Mouse (Mus musculus): Measurements from ENCODE around the gene Slc17a7.
A peak's percentile ranks its signal among the peaks of the same experiment; 100 is the strongest.
"Not testable (repeated sequence)": the region's sequence is repeated elsewhere in the genome, so short reads cannot be mapped to it uniquely, and the experiment has no call there.

Gene Slc17a7

DNA sequence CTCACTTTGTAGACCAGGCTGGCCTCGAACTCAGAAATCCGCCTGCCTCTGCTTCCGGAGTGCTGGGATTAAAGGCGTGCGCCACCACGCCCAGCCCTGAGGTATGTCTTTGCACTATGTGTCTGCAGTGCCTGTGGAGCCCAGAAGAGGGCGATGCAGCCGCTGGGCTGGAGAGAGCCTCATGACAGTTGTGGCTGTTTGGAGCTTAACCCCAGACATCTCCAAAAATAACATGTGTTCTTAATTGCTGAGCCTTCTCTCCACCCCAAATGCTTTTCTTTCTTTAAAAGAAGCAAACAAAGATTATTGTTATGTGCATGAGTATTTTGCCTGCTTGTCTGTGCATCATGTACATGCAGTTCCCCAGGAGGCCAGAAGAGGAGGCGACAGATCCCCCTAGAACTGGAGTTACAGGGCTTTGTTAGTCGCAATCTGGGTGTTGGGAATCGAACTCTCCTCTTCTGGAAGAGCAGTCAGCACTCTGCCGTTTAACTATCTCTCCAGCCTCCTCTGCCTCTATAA lies 8.7 kb upstream of the Slc17a7 start:
- DNase-seq = peak; percentile 61

DNA sequence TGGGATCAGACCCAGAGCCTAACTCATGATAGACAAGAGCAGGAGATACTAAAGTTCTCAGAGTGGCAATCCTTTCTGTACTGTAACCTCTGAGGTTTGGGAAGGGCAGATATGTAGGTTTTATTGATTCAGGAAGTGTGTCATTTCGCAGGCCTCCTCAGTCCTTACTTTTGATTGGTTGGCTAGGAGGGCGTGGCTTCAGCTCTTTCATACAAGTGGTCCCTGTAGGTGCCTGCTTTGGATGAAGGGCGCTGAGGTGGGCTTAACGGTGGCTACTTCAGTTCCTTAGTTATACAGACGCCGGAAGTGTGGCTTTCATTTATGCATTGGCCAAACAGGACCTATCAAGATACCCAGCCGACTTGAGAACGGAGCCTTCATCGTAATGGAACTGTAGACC lies 8.2 kb upstream of the Slc17a7 start:
- no peak for DNase-seq

DNA sequence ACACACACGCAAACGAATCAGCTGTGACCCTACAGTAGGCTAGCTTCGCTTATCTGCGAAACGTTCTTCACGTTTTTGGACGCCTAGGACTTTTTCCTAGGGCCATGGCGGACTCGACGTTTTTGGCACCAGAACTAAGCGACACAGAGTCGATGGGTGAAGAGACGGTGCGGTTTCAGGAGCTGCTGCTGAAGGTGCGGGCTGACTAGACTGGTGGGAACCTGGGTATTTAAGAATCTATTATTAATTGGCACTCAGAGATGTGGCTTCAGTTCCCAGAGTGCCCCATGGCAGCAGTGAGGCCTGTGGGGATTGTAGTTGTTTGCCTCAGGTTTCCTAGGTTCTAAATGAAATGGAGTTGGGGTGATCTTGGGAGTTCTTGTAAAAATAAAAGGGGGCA lies 7.5 kb upstream of the Slc17a7 start:
- DNase-seq = no peak

DNA sequence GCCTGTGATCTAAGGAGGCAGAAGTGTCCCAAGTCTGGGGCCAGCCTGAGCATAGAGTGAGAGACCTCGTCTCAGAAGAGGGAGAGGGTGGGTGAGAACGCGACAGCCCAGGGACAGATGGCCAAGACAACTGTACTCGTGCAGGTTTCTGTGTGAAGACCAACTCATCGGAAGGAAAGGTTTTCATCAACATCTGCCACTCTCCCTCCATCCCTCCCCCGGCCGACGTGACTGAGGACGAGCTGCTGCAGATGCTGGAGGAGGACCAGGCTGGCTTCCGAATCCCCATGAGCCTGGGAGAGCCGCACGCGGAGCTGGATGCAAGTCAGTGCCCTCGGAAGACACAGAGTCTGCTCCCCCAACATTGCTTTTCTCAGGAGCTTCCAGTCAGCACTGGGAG lies 6.3 kb upstream of the Slc17a7 start:
- DNase-seq = no peak

DNA sequence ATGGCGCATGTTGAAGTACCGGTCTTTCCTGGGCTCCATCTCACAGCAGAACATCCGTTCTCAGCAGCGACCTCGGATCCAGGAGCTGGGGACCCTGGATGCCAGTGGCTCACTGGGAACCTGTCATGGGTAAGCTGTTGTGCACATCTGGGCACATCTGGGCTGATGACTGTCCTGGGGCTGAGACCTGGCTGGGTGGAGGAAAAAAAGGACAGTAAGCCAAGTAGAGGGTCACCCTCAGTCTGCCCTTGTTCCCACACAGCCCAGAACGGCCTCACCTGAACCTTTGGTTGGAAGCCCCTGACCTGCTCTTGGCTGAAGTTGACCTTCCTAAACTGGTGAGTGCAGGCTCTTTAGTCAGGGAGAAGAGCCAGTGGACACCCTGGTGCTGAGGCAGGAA lies 4.8 kb upstream of the Slc17a7 start:
- no peak for DNase-seq

DNA sequence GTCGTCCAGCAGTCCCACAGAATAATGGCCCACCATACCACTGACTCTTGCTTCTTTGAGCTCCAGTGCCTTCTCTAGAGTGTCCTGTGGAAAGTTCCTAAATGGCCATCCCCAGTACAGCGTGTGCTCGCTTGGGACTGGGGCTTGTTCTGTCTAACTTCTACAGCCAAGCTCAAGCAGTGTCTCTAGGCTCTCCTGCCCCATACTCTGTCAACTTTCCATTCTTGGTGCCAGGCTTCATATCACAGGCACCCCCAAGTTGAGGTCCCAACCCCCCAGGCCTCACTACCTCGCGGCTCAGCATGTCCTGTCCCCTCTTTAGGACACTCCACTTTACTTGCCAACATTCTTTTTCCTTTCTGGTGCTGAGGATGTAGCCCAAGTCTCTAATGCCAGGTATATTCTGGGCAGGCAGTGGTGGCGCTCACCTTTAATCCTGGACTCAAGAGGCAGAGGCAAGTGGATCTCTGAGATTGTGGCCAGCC lies 3.4 kb upstream of the Slc17a7 start:
- DNase-seq = no peak

DNA sequence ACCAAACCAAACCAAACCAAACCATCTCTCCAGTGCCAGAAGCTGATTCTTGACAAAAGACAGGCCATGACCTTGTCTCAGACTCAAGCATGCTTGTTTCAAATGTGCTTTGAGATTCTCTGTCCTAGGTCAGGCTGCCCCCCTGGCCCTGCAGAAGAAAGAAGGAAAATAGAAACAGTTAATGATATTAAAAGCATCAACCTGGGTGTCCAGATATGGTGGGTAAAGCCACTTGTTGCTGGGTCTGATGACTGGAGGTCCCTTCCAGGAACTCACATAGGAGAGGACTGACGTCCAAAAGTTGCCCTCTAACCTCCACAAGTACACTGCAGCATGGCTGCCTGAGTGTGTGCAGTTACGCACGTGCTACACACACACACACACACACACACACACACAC lies 2.9 kb upstream of the Slc17a7 start:
- no peak for DNase-seq

DNA sequence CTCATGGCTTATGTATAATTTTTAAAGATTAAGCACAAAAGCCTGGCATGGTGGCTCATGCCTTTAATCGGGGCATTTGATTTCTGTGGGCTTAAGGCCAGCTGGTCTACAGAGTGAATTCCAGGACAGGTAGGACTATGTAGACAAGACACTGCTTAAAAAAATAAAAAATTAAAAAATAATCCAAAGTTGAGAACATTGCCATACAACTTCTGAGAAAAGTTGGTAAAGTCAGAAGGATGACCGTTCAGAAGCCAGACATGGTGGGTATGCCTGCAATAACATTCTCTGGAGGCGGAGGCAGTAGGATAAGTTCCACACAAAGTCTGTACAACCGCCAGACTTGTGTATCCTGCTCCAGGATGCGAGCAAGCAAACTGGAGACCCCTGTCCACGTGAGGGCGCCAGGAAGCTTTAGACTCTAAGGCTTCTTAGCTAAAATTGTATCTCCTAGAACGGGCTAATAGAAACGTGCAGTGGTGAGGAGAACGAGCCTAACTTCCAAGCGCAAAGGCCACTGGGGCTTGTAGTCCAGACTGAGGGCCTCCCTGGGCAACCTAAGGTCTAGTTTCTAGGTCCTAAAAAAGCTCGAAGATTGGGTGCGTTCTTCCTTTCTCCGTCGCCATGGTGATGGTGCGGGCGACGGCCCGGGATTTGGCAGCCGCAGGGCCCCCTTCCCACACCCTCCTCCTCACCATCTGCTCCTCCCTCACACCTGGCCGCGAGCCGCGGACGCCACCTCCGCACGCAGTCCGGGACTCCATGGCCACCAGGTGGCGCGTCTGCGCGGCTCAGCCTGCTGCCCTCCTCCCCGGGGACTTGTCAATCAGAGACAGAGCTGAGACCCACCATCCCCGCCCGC lies 1.9 kb upstream of the Slc17a7 start:
- DNase-seq = peak; percentile 97

DNA sequence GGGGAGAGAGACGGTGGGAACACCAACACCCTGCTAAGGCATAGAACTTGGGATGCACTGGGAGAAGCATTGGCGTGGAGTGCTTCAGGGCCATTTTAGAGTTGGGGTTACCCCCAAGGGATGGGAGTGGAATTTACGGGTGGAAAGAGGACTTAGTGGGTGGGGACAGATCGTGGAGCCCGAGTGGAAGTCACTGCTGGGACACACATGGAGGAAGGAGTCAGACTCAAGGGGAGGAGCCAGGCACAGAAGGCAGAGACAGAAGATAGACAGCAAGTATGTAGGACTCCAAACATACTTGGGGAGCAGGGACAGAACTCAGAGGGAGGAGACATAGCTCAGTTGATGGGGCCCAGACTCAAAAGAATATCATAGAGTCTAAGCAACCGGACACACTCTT lies 1.2 kb upstream of the Slc17a7 start:
- DNase-seq = peak; percentile 4

DNA sequence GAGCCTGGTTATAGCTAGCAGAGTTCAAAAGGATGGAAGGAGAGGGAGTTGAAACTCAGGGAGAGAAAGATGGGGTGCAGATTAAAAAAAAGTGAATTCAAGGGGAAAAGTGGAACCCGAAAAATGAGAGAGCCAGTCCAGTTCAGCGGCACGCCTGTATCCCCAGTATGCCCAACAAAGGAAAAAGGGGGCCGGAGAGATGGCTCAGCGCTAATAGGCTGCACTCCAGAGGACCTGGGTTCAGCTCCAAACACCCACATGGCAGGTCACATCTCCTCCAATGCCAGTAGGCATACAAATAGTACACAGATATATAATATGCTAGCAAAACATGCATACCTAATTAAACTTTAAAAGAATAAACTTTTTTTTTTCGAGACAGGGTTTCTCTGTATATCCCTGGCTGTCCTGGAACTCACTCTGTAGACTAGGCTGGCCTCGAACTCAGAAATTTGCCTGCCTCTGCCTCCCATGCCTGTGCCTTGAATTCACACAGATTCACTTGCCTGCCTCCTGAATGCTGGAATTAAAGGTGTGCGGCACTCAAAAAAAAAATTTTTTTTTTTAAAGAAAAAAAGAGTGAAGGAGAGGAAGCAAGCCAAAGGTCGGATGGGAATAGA lies 643 bp upstream of the Slc17a7 start:
- peak; percentile 5 for DNase-seq

DNA sequence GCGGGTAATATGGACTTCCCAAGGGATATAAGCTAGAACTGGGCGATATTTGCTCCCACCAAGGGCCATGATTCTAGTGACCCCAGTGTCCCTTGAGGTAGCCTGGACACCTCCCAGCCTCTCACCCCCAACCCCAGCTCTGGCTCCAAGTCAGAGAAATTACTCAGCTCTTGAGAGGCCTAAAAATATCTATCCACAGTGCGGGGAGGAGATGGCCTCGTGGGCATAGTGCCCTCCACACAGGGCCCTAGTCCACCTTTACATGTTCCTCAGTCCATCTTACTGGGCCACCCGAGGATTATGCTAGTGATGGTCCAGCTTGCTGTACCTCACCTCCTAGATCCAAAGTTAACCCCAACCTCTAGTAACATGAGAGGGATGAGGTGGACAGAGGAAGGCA lies 1.1 kb downstream of the Slc17a7 start:
- peak; percentile 18 for DNase-seq

DNA sequence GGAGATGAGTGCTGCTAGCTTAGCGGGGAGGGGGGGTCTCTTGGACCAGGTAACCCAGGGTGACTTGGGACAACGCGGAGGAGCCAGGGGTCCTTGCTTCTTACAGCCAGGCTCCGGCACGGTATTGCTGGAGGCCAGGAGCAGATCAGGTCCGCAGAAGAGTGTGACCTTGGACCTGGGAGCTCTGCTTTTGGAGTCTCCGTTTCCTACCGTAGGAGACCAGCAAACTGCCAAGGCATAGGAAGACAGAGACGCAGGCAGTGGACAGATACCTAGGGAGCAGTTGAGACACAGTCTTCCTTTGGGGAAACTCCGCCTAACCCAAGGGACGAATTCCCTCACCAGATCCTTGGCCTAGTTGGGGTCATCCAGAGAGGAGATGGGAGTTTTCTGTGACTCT lies 2.0 kb downstream of the Slc17a7 start:
- DNase-seq = peak; percentile 5

DNA sequence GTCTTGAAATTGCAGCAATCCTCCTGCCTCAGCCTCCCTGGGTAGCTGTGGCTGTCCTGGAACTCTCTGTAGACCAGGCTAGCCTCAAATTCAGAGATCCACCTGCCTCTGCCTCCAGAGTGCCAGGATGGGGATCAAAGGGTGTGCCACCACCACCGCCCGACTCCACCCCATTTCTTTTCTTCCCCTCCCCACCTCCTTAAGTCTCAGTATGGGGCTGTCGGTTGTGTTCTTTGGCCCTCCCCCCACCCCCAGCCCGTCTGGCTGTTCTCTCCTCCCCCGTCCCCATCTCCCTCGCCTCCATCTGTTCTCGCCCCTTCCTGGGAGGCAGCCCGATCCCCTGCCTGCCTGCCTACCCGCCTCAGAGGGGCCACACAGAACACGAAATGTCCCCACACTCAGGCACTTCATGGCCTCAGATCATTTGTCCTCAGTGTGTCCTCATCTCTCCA lies 3.2 kb downstream of the Slc17a7 start:
- peak; percentile 61 for DNase-seq

DNA sequence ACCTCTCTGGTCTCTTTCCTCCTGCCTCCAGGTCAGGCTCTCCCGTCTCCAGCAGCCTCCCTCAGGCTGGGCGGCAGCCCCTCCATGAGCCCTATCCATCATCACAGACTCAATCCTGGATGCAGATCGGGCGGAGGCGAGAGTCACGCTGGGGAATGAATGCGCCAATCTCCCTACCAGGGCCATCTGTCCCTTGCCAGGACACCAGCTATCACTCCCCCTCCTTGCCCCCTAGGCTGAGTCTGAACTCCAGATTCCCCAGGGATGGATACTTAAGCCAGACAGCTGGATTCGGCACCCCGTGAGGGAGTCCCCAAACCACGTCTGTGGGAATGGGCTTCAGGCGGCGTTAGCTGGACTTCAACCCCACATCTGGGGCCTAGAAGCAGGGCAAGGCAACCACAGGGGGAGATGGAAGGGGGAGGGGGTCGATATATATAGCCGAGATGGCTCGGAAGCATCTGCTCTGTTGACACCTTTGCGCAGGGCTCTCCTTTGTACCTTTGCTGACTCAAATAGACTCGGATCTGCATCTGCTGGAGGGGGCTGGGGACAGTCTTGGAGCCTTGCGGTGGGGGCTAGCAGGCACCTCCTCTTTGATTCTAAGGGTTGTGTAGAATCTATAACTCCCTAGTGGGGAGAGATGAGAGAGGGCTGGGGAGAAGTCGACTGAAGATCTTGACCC lies 4.2 kb downstream of the Slc17a7 start:
- peak; percentile 53 for DNase-seq

DNA sequence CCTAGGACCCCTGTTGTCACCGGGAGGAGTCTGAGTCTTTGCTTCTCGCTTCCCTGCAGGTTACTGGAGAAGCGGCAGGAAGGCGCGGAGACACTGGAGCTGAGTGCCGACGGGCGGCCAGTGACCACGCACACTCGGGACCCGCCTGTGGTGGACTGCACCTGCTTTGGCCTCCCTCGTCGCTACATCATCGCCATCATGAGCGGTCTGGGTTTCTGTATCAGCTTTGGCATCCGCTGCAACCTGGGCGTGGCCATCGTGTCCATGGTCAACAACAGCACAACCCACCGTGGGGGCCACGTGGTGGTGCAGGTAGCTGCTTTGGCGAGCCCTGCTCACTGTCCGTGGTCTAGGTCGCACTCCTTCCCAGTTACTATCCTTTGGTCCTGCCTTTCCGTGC lies 4.9 kb downstream of the Slc17a7 start:
- DNase-seq = peak; percentile 10

DNA sequence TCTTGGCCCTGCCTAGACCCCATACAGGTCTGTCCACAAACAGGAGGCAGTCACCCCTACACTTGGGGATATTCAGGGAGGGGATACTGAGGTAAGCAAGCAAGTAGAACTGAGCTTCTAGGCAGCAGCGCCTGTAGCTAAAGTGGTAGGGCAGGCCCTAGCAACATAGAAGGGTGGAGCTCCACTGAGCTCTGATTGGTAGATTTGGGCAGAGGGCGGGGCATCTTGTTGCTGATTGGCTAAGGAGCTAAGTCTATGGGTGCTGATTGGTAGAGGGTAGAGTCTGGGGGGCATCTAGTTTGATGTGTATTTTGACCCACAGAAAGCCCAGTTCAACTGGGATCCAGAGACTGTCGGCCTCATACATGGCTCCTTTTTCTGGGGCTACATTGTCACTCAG lies 5.7 kb downstream of the Slc17a7 start:
- peak; percentile 53 for DNase-seq

DNA sequence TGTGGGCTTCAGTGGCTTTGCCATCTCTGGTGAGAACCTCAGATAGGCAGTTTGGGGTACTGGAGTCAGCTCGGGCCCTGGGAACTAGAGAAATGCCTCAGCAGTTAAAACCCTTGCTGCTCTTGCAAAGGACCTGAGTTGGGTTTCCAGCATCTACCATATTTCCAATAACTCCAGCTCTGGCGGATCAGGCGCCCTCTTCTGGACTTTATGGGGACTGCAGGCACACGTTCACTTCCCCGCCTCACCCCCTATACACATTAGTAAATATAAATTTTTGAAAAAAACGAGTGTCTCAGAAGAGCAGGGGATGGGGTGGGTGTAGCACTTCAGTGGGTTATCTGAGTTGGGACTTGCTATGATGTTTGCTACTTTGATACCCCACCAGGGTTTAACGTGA lies 9.2 kb downstream of the Slc17a7 start:
- peak; percentile 57 for DNase-seq

DNA sequence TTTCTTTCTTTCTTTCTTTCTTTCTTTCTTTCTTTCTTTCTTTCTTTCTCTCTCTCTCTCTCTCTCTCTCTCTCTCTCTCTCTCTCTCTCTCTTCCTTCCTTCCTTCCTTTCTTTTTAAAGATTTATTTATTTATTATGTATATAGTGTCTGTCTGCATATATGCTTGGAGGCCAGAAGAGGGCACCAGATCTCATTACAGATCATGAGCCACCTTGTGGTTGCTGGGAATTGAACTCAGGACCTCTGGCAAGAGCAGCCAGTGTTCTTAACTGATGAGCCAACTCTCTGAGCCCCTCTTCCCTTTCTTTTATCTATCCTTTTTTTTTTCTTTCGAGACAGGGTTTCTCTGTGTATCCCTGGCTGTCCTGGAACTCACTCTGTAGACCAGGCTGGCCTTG lies 10.0 kb downstream of the Slc17a7 start:
- DNase-seq = not testable (repeated sequence)

DNA sequence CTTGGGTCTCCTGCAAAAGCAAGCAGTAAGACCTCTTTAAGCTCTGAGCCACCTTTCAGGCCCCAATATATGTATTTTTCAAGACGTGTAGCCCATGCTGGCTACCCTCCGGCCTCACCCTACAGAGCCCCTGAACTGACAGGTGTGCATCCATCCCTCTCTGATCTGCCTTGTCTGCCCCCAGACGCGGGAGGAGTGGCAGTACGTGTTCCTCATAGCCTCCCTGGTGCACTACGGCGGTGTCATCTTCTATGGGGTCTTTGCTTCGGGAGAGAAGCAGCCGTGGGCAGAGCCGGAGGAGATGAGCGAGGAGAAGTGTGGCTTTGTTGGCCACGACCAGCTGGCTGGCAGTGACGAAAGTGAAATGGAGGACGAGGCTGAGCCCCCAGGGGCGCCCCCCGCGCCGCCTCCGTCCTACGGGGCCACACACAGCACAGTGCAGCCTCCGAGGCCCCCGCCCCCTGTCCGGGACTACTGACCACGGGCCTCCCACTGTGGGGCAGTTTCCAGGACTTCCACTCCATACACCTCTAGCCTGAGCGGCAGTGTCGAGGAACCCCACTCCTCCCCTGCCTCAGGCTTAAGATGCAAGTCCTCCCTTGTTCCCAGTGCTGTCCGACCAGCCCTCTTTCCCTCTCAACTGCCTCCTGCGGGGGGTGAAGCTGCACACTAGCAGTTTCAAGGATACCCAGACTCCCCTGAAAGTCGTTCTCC lies 11.0 kb downstream of the Slc17a7 start:
- no peak for DNase-seq

DNA sequence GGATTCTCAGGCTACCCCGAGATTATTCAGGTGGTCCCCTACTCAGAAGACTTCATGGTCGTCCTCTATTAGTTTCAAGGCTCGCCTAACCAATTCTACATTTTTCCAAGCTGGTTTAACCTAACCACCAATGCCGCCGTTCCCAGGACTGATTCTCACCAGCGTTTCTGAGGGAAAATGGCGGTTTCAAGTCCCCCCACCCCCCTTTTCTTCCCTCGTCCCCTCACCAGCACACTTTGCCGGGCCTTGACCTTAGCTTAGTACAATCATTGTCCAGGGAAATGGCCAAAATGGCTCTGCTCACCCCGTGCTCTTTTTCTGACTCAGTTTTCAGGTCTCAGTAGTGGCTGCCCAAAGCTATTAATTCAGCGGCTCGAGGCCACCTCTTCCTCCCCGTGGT lies 11.6 kb downstream of the Slc17a7 start:
- no peak for DNase-seq

DNA sequence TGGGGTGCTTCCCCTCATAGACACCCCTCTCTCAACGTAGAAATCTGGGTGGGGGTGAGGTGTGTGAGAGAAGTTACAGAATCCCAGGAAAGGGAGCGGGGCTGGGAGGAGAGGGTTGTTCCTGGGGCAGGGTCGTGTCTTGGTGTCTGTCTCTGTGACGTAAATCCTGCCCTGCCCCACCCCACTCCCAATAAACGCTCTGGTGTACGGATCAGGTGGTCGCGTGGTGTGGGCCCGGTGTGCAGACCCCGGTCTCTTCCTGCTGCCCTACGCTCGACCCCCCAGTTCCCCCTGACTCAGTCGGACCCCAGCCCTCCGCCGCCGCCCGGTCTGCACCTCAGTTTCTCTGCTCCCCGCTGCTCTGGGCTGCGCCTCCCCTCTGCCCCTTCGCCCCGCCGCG lies 12.2 kb downstream of the Slc17a7 start:
- no peak for DNase-seq

DNA sequence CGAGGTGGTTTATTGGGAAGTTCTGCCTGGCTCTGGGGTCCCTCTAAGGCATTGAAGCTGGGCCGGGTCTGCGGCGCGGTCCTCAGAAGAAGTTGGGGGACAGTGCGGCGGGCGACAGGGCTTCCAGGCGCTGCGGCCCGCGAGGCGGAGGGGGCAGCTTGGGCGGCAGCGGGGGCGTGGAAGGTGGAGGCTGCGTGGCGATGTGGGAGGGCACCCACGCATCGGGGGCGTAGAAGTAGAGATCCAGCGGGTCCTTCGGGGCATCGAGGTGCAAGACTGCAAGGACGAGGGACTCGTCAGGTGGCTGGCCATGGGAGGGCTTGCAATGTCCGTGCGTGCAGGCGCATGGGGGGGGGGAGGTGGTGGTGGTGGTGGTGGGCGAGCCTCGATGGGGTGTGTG lies 12.6 kb downstream of the Slc17a7 start:
- DNase-seq = peak; percentile 54

DNA sequence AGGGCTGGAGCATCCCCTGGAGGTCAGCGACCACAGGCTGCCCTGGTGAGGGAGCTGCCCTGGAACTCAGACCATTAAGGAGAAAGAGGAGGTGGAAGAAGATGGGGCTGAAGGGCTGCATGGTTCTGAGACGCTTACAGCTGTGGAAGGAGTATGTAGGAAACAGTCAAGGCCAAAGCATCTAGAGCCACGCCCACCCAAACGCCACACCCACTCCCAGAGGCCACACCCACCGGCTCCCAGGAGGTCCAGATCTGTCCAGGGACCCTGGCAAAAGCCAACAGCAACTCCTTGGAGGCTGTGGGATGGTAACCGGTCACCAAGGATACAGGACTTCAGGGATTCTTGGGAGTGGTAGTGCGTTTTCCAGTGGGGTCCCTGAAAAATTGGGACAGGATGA lies 14.8 kb downstream of the Slc17a7 start:
- DNase-seq = no peak

Data from right cerebral cortex, postnatal 14 days (tissue).